Mouse (Mus musculus) MEL (cell line): Measurements from ENCODE around the gene Zbtb22. TPM values are rescaled to one million over a fixed set of nuclear protein-coding genes. Genes with fewer than 3 reads are reported as not detected.
A peak's percentile ranks its signal among the peaks of the same experiment; 100 is the strongest.

Source experiments
- DNase-seq: peaks from one replicate; pipeline ENCODE4 v3.0.0; 2011; ENCODE audit warnings: low read depth, low spot score
- H3K27ac ChIP-seq: 2 replicates; pipeline ENCODE4 v1.5.1; 2012; ENCODE audit warnings: low read depth, mild to moderate bottlenecking, control low read depth, low read length, moderate library complexity; ENCODE audit not compliant: control insufficient read depth
- H3K27me3 ChIP-seq, 2 experiments: fragments of 150-350 bp in 1 of 2; sonication (generic) in 1 of 2; 2 replicates each; pipeline ENCODE4 v1.6.1; 2012; ENCODE audit warnings: low read length in 2 of 2, mild to moderate bottlenecking in 2 of 2, improper control_type of control experiment in 1 of 2, moderate library complexity in 1 of 2; ENCODE audit not compliant: insufficient read depth in 2 of 2, control insufficient read depth in 1 of 2
- H3K36me3 ChIP-seq, 2 experiments: 2 replicates each; pipeline ENCODE4 v1.6.1; 2012 to 2014; ENCODE audit warnings: low read length in 2 of 2, improper control_type of control experiment in 1 of 2, inconsistent platforms in 1 of 2, mild to moderate bottlenecking in 1 of 2; ENCODE audit not compliant: insufficient read depth in 2 of 2, control insufficient read depth in 1 of 2
- H3K4me1 ChIP-seq, 2 experiments: fragments of 150-350 bp in 1 of 2; sonication (generic) in 1 of 2; 2 replicates each; pipeline ENCODE4 v1.6.1; 2012; ENCODE audit warnings: low read length in 2 of 2, improper control_type of control experiment in 1 of 2, mild to moderate bottlenecking in 1 of 2; ENCODE audit not compliant: insufficient read depth in 2 of 2, control insufficient read depth in 1 of 2
- H3K4me3 ChIP-seq, 2 experiments: fragments of 150-350 bp in 1 of 2; sonication (generic) in 1 of 2; 2 replicates each; pipeline ENCODE4 v1.5.1; 2012; ENCODE audit warnings: low read depth in 2 of 2, low read length in 2 of 2, mild to moderate bottlenecking in 2 of 2, moderate library complexity in 2 of 2, control low read depth in 1 of 2, improper control_type of control experiment in 1 of 2; ENCODE audit not compliant: control insufficient read depth in 1 of 2, insufficient read depth in 1 of 2
- H3K79me2 ChIP-seq: 2 replicates; pipeline ENCODE4 v1.6.1; 2012; ENCODE audit warnings: mild to moderate bottlenecking, low read length, moderate library complexity; ENCODE audit not compliant: control insufficient read depth, poor library complexity, insufficient read depth
- H3K9ac ChIP-seq: 2 replicates; pipeline ENCODE4 v1.6.1; 2012; ENCODE audit warnings: low read depth, mild to moderate bottlenecking, control low read depth, low read length, moderate library complexity; ENCODE audit not compliant: control insufficient read depth, poor library complexity, severe bottlenecking
- H3K9me3 ChIP-seq: fragments of 150-350 bp; sonication (generic); replicated peaks from 2 replicates; pipeline ENCODE4 v1.6.1; 2012; ENCODE audit warnings: mild to moderate bottlenecking, low read length, improper control_type of control experiment, moderate library complexity; ENCODE audit not compliant: insufficient read depth
- CHD2 ChIP-seq: IDR thresholded peaks from 2 replicates; pipeline ENCODE4 v1.6.1; 2011; ENCODE audit warnings: low read length, improper control_type of control experiment
- CTCF ChIP-seq, 3 experiments: IDR thresholded peaks in 2 of 3; conservative IDR thresholded peaks in 1 of 3; 2 replicates each; pipeline ENCODE4 v1.5.1; 2011 to 2012; ENCODE audit warnings: low read length in 3 of 3, low read depth in 2 of 3, mild to moderate bottlenecking in 2 of 3, improper control_type of control experiment in 1 of 3, inconsistent platforms in 1 of 3, mixed read lengths in 1 of 3, moderate library complexity in 1 of 3; ENCODE audit not compliant: control insufficient read depth in 1 of 3, insufficient read depth in 1 of 3, poor library complexity in 1 of 3, severe bottlenecking in 1 of 3
- ELF1 ChIP-seq: IDR thresholded peaks from 2 replicates; pipeline ENCODE4 v1.6.1; 2014; ENCODE audit warnings: low read depth, mild to moderate bottlenecking, inconsistent platforms, low read length, improper control_type of control experiment, moderate library complexity
- EP300 ChIP-seq, 2 experiments: IDR thresholded peaks; 2 replicates each; pipeline ENCODE4 v1.6.1; 2011; ENCODE audit warnings: improper control_type of control experiment in 2 of 2, low read length in 2 of 2, low read depth in 1 of 2, mild to moderate bottlenecking in 1 of 2
- KAT2A ChIP-seq: conservative IDR thresholded peaks from 2 replicates; pipeline ENCODE4 v1.6.1; 2012; ENCODE audit warnings: low read depth, low read length, improper control_type of control experiment, inconsistent platforms
- MAX ChIP-seq: IDR thresholded peaks from 2 replicates; pipeline ENCODE4 v1.6.1; 2011; ENCODE audit warnings: low read length, improper control_type of control experiment
- MEF2A ChIP-seq: IDR thresholded peaks from 2 replicates; pipeline ENCODE4 v1.6.1; 2014; ENCODE audit warnings: low read depth, mild to moderate bottlenecking, inconsistent platforms, low read length, improper control_type of control experiment; ENCODE audit not compliant: poor library complexity, insufficient replicate concordance, severe bottlenecking; ENCODE audit errors: extremely low read depth
- MXI1 ChIP-seq: IDR thresholded peaks from 2 replicates; pipeline ENCODE4 v1.6.1; 2011; ENCODE audit warnings: mild to moderate bottlenecking, low read depth, low read length, improper control_type of control experiment
- NRF1 ChIP-seq: IDR thresholded peaks from 2 replicates; pipeline ENCODE4 v1.6.1; 2014; ENCODE audit warnings: low read depth, mild to moderate bottlenecking, inconsistent platforms, low read length, improper control_type of control experiment, moderate library complexity; ENCODE audit not compliant: poor library complexity, insufficient read depth, severe bottlenecking
- POLR2A ChIP-seq, 2 experiments: IDR thresholded peaks; 2 replicates each; pipeline ENCODE4 v1.6.1; 2011 to 2012; ENCODE audit warnings: low read length in 2 of 2, mild to moderate bottlenecking in 2 of 2, control low read depth in 1 of 2, improper control_type of control experiment in 1 of 2, low read depth in 1 of 2, moderate library complexity in 1 of 2; ENCODE audit not compliant: control insufficient read depth in 1 of 2, insufficient read depth in 1 of 2, poor library complexity in 1 of 2
- POLR2AphosphoS5 ChIP-seq: IDR thresholded peaks from 2 replicates; pipeline ENCODE4 v1.6.1; 2012; ENCODE audit warnings: low read depth, borderline replicate concordance, mild to moderate bottlenecking, inconsistent platforms, low read length, moderate library complexity, mixed read lengths
- RCOR1 ChIP-seq: IDR thresholded peaks from 2 replicates; pipeline ENCODE4 v1.6.1; 2012; ENCODE audit warnings: low read depth, mild to moderate bottlenecking, inconsistent platforms, low read length, improper control_type of control experiment
- SIN3A ChIP-seq: IDR thresholded peaks from 2 replicates; pipeline ENCODE4 v1.6.1; 2012; ENCODE audit warnings: low read length, improper control_type of control experiment, inconsistent platforms
- SMC3 ChIP-seq: IDR thresholded peaks from 2 replicates; pipeline ENCODE4 v1.6.1; 2011; ENCODE audit warnings: low read depth, low read length, improper control_type of control experiment
- TAL1 ChIP-seq: IDR thresholded peaks from 2 replicates; pipeline ENCODE4 v1.6.1; 2012; ENCODE audit warnings: mild to moderate bottlenecking, inconsistent platforms, low read length, moderate library complexity, mixed read lengths
- TBP ChIP-seq: IDR thresholded peaks from 2 replicates; pipeline ENCODE4 v1.8.0; 2011; ENCODE audit warnings: low read depth, low read length, improper control_type of control experiment
- UBTF ChIP-seq: IDR thresholded peaks from 2 replicates; pipeline ENCODE4 v1.6.1; 2012; ENCODE audit warnings: low read depth, mild to moderate bottlenecking, inconsistent platforms, low read length, improper control_type of control experiment, moderate library complexity, borderline replicate concordance; ENCODE audit not compliant: insufficient read depth
- USF1 ChIP-seq: IDR thresholded peaks from 2 replicates; pipeline ENCODE4 v1.6.1; 2014; ENCODE audit warnings: low read depth, mild to moderate bottlenecking, inconsistent platforms, low read length, improper control_type of control experiment, moderate library complexity
- ZNF384 ChIP-seq: IDR thresholded peaks from 2 replicates; pipeline ENCODE4 v1.6.1; 2012; ENCODE audit warnings: low read depth, mild to moderate bottlenecking, inconsistent platforms, low read length, improper control_type of control experiment
- polyA plus RNA-seq, 2 experiments: library from polyadenylated mRNA; stranded (reverse) in 1 of 2; unstranded in 1 of 2; fragments of >175 nt in 1 of 2; fragments of >200 nt in 1 of 2; gene quantifications; 2 replicates each; pipeline versions ENCODE4 v1.2.1 to v1.2.4; 2012; ENCODE audit warnings: low replicate concordance in 2 of 2, low read depth in 1 of 2; ENCODE audit not compliant: insufficient read length in 2 of 2, insufficient read depth in 1 of 2, missing spikeins in 1 of 2
- total RNA-seq: library from RNA; depleted of rRNA; stranded (reverse); fragments of 300-350 nt; gene quantifications from 2 replicates; pipeline ENCODE4 v1.2.3, GENCODE M21; 2012

Gene Zbtb22
- total and polyA plus RNA-seq, 3 experiments: 18.6 to 30.0 TPM; not detected in 1

DNA sequence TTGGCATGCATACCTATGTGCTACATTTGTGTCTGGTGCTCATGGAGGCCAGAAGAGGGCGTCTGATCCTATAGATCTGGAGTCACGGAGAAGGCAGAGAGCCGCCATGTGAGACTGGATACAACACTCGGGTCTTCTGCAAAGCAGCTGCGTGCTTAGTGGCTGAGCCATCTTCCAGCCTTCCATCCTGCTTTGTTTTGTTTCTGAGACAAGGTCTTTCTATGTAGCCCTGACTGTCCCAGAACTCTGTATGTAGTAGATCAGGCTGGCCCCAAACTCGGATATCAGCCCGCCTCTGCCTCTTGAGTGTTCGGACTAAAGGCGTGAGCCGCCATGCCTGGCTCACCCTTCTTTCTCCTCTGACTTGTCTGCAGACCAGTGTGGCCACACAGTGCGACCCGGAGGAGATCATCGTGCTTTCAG, 724 bp upstream of the Zbtb22 start:
- Histone ChIP-seq H3K9me3 (no peaks in the 10 kb centered on the region), H3K4me1 (peaks cover 4 to 19% of the 10 kb centered on the region in 2 experiments; a peak in 2 of 4 replicates), H3K4me3 (peak overlapping the region; percentile 2 to 12; a peak in 2 of 4 replicates), H3K79me2 (peaks cover 30% of the 10 kb centered on the region), H3K27ac (peak overlapping the region; percentile 32), H3K27me3 (no peaks in the 10 kb centered on the region), H3K36me3 (peaks cover 0 to 12% of the 10 kb centered on the region in 2 experiments), H3K9ac (peak overlapping the region; percentile 20)
- TF ChIP-seq SMC3 (peak; percentile 15; the same call in 1 of the 2 replicates), ZNF384 (no peak), CTCF (IDR thresholded peaks at IDR 0.05 in 2 of 3, conservative IDR thresholded peaks at IDR 0.05 in 1 of 3; ENCODE audit: control insufficient read depth in 1 of 3, insufficient read depth in 1 of 3, low read depth in 2 of 3, low read length in 3 of 3, poor library complexity in 1 of 3, severe bottlenecking in 1 of 3) (peak; percentile 28 to 45 (median 44)), ELF1 (no peak), MEF2A (no peak), SIN3A (no peak), UBTF (no peak), POLR2A (IDR thresholded peaks at IDR 0.05; ENCODE audit: control insufficient read depth in 1 of 2, insufficient read depth in 1 of 2, low read depth in 1 of 2, low read length in 2 of 2, poor library complexity in 1 of 2) (no peak), MAX (no peak), EP300 (IDR thresholded peaks at IDR 0.05; ENCODE audit: low read depth in 1 of 2, low read length in 2 of 2) (no peak), MXI1 (no peak), USF1 (no peak), KAT2A (no peak), NRF1 (no peak), TAL1 (no peak)
- peak; percentile 50 for DNase-seq

DNA sequence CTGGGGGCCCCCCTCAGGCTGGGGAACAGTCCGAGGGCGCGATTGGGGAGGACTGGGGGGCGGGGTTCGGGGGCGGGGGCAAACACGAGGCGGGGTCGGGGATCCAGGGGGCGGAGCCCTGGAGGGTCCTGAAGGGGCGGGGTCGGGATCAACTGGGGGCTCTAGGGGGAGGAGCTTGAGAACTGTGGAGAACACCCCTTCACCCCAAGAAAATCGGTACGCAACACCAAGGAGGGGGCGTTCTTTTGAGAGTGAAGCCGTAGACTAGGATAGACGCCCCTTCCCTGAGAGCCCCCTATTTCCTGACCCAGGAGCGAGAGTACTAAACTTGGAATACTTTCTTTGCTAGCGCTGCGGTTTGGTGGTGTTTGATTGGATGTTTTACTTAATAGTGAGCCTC, 590 bp downstream of the Zbtb22 start:
- peaks cover 0 to 12% of the 10 kb centered on the region in 2 experiments for H3K36me3 ChIP-seq

More for the DNA sequence above, 590 bp downstream of the Zbtb22 start:
- TF ChIP-seq UBTF (no peak), RCOR1 (no peak), TBP (no peak), CHD2 (no peak), POLR2A (IDR thresholded peaks at IDR 0.05; ENCODE audit: control insufficient read depth in 1 of 2, insufficient read depth in 1 of 2, low read depth in 1 of 2, low read length in 2 of 2, poor library complexity in 1 of 2) (no peak), POLR2AphosphoS5 (no peak), ELF1 (no peak)
- Histone ChIP-seq H3K27ac (no peak overlapping the region), H3K79me2 (peaks cover 22% of the 10 kb centered on the region), H3K27me3 (no peaks in the 10 kb centered on the region), H3K4me1 (peaks cover 4 to 18% of the 10 kb centered on the region in 2 experiments; a peak in 3 of 4 replicates), H3K4me3 (peak overlapping the region; percentile 69 to 82), H3K9me3 (no peaks in the 10 kb centered on the region), H3K9ac (peak overlapping the region; percentile 63)
- DNase-seq: no peak
